Mouse (Mus musculus) CH12.LX (cell line): ENCODE results near the gene Fam207a.

Source experiments
- BHLHE40 ChIP-seq: IDR thresholded peaks from 2 replicates; pipeline ENCODE4 v1.6.1; 2011; ENCODE audit warnings: mild to moderate bottlenecking, low read depth, low read length, improper control_type of control experiment
- CTCF ChIP-seq, 2 experiments: IDR thresholded peaks in 1 of 2; conservative IDR thresholded peaks in 1 of 2; 2 replicates each; pipeline ENCODE4 v1.5.1; 2011 to 2012; ENCODE audit warnings: low read depth in 2 of 2, low read length in 2 of 2, improper control_type of control experiment in 1 of 2, inconsistent platforms in 1 of 2, mild to moderate bottlenecking in 1 of 2, moderate library complexity in 1 of 2
- SIN3A ChIP-seq: IDR thresholded peaks from 2 replicates; pipeline ENCODE4 v1.6.1; 2012; ENCODE audit warnings: low read length, improper control_type of control experiment, inconsistent platforms
- TCF12 ChIP-seq: IDR thresholded peaks from 2 replicates; pipeline ENCODE4 v1.6.1; 2014; ENCODE audit warnings: low read depth, mild to moderate bottlenecking, inconsistent platforms, low read length, improper control_type of control experiment
- USF1 ChIP-seq: IDR thresholded peaks from 2 replicates; pipeline ENCODE4 v1.6.1; 2014; ENCODE audit warnings: low read depth, mild to moderate bottlenecking, inconsistent platforms, low read length, improper control_type of control experiment

DNA sequence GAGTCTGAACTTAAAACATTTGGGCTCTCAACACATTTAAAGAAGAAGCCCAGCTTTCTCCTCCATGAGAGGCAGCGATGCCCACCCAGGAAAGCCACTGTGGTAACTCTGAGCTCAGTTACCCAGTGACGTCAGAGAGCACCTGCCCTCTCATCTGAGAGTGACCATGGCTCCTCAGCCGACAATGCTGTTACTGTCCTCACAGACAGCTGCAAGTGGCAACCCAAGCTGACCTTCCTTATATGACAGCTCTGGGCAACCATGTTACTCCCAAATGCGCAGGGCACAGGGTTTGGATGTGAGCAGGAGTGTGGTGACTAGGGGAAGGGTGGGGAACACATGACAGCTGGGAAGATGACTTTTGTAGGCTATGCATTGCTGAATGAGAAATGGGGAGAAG, 37.7 kb upstream of the Fam207a start:
- TF ChIP-seq SIN3A = no peak
- TF ChIP-seq USF1 = no peak
- no peak for TF ChIP-seq TCF12
- TF ChIP-seq BHLHE40 = no peak
- TF ChIP-seq CTCF (conservative IDR thresholded peaks at IDR 0.05 in 1 of 2, IDR thresholded peaks at IDR 0.05 in 1 of 2; ENCODE audit: low read depth in 2 of 2, low read length in 2 of 2) = no peak
